Mouse (Mus musculus) testis, adult 2 months (tissue): Measurements from ENCODE around the gene Phgr1. TPM values are rescaled to one million over a fixed set of nuclear protein-coding genes. Genes with fewer than 3 reads are reported as not detected.

ENCODE experiments used
- H3K27ac ChIP-seq: fragments of 200-500 bp; 2 replicates; pipeline ENCODE4 v1.5.1; 2012; ENCODE audit warnings: low read depth, low read length; ENCODE audit not compliant: control insufficient read depth, insufficient read depth
- H3K27me3 ChIP-seq: fragments of 200-500 bp; 2 replicates; pipeline ENCODE4 v1.6.1; 2012; ENCODE audit warnings: mild to moderate bottlenecking, low read length, moderate library complexity; ENCODE audit not compliant: control insufficient read depth, insufficient read depth
- H3K36me3 ChIP-seq: fragments of 200-500 bp; 2 replicates; pipeline ENCODE4 v1.6.1; 2012; ENCODE audit warnings: mild to moderate bottlenecking, low read length; ENCODE audit not compliant: control insufficient read depth, insufficient read depth
- H3K4me1 ChIP-seq: fragments of 200-500 bp; 2 replicates; pipeline ENCODE4 v1.6.1; 2012; ENCODE audit warnings: low read length; ENCODE audit not compliant: control insufficient read depth, insufficient read depth
- H3K4me3 ChIP-seq: fragments of 200-500 bp; 2 replicates; pipeline ENCODE4 v1.5.1; 2012; ENCODE audit warnings: low read depth, mild to moderate bottlenecking, low read length, moderate library complexity, mixed read lengths; ENCODE audit not compliant: control insufficient read depth
- CTCF ChIP-seq: fragments of 200-500 bp; IDR thresholded peaks from 2 replicates; pipeline ENCODE4 v1.5.1; 2012; ENCODE audit warnings: low read depth, mild to moderate bottlenecking, inconsistent platforms, low read length, moderate library complexity; ENCODE audit not compliant: control insufficient read depth, insufficient read depth, insufficient replicate concordance
- POLR2A ChIP-seq: fragments of 200-500 bp; IDR thresholded peaks from 2 replicates; pipeline ENCODE4 v1.6.1; 2012; ENCODE audit warnings: low read depth, mild to moderate bottlenecking, inconsistent platforms, low read length, moderate library complexity; ENCODE audit not compliant: control insufficient read depth
- polyA plus RNA-seq: library from polyadenylated mRNA; depleted of rRNA; stranded (reverse); fragments of >200 nt; gene quantifications from 2 replicates; pipeline ENCODE4 v1.2.3, GENCODE M21; 2012

Gene Phgr1
- polyA plus RNA-seq, 1 experiment, result 1.1 TPM

- TF ChIP-seq CTCF (no peak), POLR2A (no peak)
- H3K27ac ChIP-seq, result no peak overlapping the region
- peaks cover 12% of the 10 kb centered on the region for H3K4me1 ChIP-seq
- H3K27me3 ChIP-seq, result no peaks in the 10 kb centered on the region
- H3K4me3 ChIP-seq, result no peak overlapping the region
- no peaks in the 10 kb centered on the region for H3K36me3 ChIP-seq
These were observed 19.2 kb downstream of the Phgr1 start for GRCm38 (mm10) chr2:118791591-118792258.

- Histone ChIP-seq H3K4me3 (no peak overlapping the region), H3K36me3 (no peaks in the 10 kb centered on the region), H3K27me3 (no peaks in the 10 kb centered on the region), H3K4me1 (peaks cover 12% of the 10 kb centered on the region), H3K27ac (no peak overlapping the region)
- no peak for TF ChIP-seq CTCF
- TF ChIP-seq POLR2A, result no peak
These were observed 19.7 kb downstream of the Phgr1 start for GRCm38 (mm10) chr2:118792259-118792613.

GRCm38 (mm10) chr2:118793636-118794035 is 21.1 kb downstream of the Phgr1 start:
- H3K36me3 ChIP-seq, result no peaks in the 10 kb centered on the region
- H3K4me1 ChIP-seq, result peaks cover 12% of the 10 kb centered on the region
- no peak overlapping the region for H3K27ac ChIP-seq
- H3K4me3 ChIP-seq, result no peak overlapping the region
- H3K27me3 ChIP-seq, result no peaks in the 10 kb centered on the region
- TF ChIP-seq CTCF (no peak), POLR2A (no peak)

- Histone ChIP-seq H3K4me3 (no peak overlapping the region), H3K36me3 (no peaks in the 10 kb centered on the region), H3K27ac (no peak overlapping the region), H3K27me3 (no peaks in the 10 kb centered on the region), H3K4me1 (no peaks in the 10 kb centered on the region)
- no peak for TF ChIP-seq CTCF
- no peak for TF ChIP-seq POLR2A
These were observed 30.1 kb downstream of the Phgr1 start for GRCm38 (mm10) chr2:118802542-118803118.

- Histone ChIP-seq H3K4me3 (no peak overlapping the region), H3K27me3 (no peaks in the 10 kb centered on the region), H3K36me3 (no peaks in the 10 kb centered on the region), H3K4me1 (no peaks in the 10 kb centered on the region), H3K27ac (no peak overlapping the region)
- TF ChIP-seq CTCF, result no peak
- TF ChIP-seq POLR2A, result no peak
These were observed 31.9 kb downstream of the Phgr1 start for GRCm38 (mm10) chr2:118804474-118804873.

GRCm38 (mm10) chr2:118805137-118805536 is 32.6 kb downstream of the Phgr1 start:
- H3K27ac ChIP-seq, result no peak overlapping the region
- H3K4me3 ChIP-seq, result no peak overlapping the region
- TF ChIP-seq CTCF (no peak), POLR2A (no peak)
- H3K4me1 ChIP-seq, result no peaks in the 10 kb centered on the region
- no peaks in the 10 kb centered on the region for H3K36me3 ChIP-seq
- H3K27me3 ChIP-seq, result no peaks in the 10 kb centered on the region

- Histone ChIP-seq H3K4me3 (no peak overlapping the region), H3K27ac (no peak overlapping the region), H3K4me1 (no peaks in the 10 kb centered on the region), H3K27me3 (no peaks in the 10 kb centered on the region), H3K36me3 (no peaks in the 10 kb centered on the region)
- TF ChIP-seq POLR2A (no peak), CTCF (no peak)
These were observed 33.2 kb downstream of the Phgr1 start for GRCm38 (mm10) chr2:118805756-118806155.
